Mouse (Mus musculus) MEL (cell line): ENCODE results near the gene Hs3st5. TPM values are rescaled to one million over a fixed set of nuclear protein-coding genes. Genes with fewer than 3 reads are reported as not detected.

Experiments used
- DNase-seq: peaks from one replicate; pipeline ENCODE4 v3.0.0; 2011; ENCODE audit warnings: low read depth, low spot score
- H3K27ac ChIP-seq: 2 replicates; pipeline ENCODE4 v1.5.1; 2012; ENCODE audit warnings: low read depth, mild to moderate bottlenecking, control low read depth, low read length, moderate library complexity; ENCODE audit not compliant: control insufficient read depth
- H3K27me3 ChIP-seq, 2 experiments: fragments of 150-350 bp in 1 of 2; sonication (generic) in 1 of 2; 2 replicates each; pipeline ENCODE4 v1.6.1; 2012; ENCODE audit warnings: low read length in 2 of 2, mild to moderate bottlenecking in 2 of 2, improper control_type of control experiment in 1 of 2, moderate library complexity in 1 of 2; ENCODE audit not compliant: insufficient read depth in 2 of 2, control insufficient read depth in 1 of 2
- H3K36me3 ChIP-seq, 2 experiments: 2 replicates each; pipeline ENCODE4 v1.6.1; 2012 to 2014; ENCODE audit warnings: low read length in 2 of 2, improper control_type of control experiment in 1 of 2, inconsistent platforms in 1 of 2, mild to moderate bottlenecking in 1 of 2; ENCODE audit not compliant: insufficient read depth in 2 of 2, control insufficient read depth in 1 of 2
- H3K4me1 ChIP-seq, 2 experiments: fragments of 150-350 bp in 1 of 2; sonication (generic) in 1 of 2; 2 replicates each; pipeline ENCODE4 v1.6.1; 2012; ENCODE audit warnings: low read length in 2 of 2, improper control_type of control experiment in 1 of 2, mild to moderate bottlenecking in 1 of 2; ENCODE audit not compliant: insufficient read depth in 2 of 2, control insufficient read depth in 1 of 2
- H3K4me3 ChIP-seq, 2 experiments: fragments of 150-350 bp in 1 of 2; sonication (generic) in 1 of 2; 2 replicates each; pipeline ENCODE4 v1.5.1; 2012; ENCODE audit warnings: low read depth in 2 of 2, low read length in 2 of 2, mild to moderate bottlenecking in 2 of 2, moderate library complexity in 2 of 2, control low read depth in 1 of 2, improper control_type of control experiment in 1 of 2; ENCODE audit not compliant: control insufficient read depth in 1 of 2, insufficient read depth in 1 of 2
- H3K79me2 ChIP-seq: 2 replicates; pipeline ENCODE4 v1.6.1; 2012; ENCODE audit warnings: mild to moderate bottlenecking, low read length, moderate library complexity; ENCODE audit not compliant: control insufficient read depth, poor library complexity, insufficient read depth
- H3K9ac ChIP-seq: 2 replicates; pipeline ENCODE4 v1.6.1; 2012; ENCODE audit warnings: low read depth, mild to moderate bottlenecking, control low read depth, low read length, moderate library complexity; ENCODE audit not compliant: control insufficient read depth, poor library complexity, severe bottlenecking
- H3K9me3 ChIP-seq: fragments of 150-350 bp; sonication (generic); replicated peaks from 2 replicates; pipeline ENCODE4 v1.6.1; 2012; ENCODE audit warnings: mild to moderate bottlenecking, low read length, improper control_type of control experiment, moderate library complexity; ENCODE audit not compliant: insufficient read depth
- BHLHE40 ChIP-seq: IDR thresholded peaks from 2 replicates; pipeline ENCODE4 v1.6.1; 2012; ENCODE audit warnings: low read depth, mild to moderate bottlenecking, inconsistent platforms, low read length, improper control_type of control experiment, borderline replicate concordance
- CHD1 ChIP-seq: IDR thresholded peaks from 2 replicates; pipeline ENCODE4 v1.6.1; 2012; ENCODE audit warnings: low read depth, mild to moderate bottlenecking, inconsistent platforms, low read length, improper control_type of control experiment
- ETS1 ChIP-seq: IDR thresholded peaks from 2 replicates; pipeline ENCODE4 v1.6.1; 2012; ENCODE audit warnings: low read depth, mild to moderate bottlenecking, inconsistent platforms, low read length, improper control_type of control experiment, moderate library complexity
- GABPA ChIP-seq: IDR thresholded peaks from 2 replicates; pipeline ENCODE4 v1.6.1; 2012; ENCODE audit warnings: low read depth, mild to moderate bottlenecking, inconsistent platforms, low read length, improper control_type of control experiment, moderate library complexity
- JUND ChIP-seq: IDR thresholded peaks from 2 replicates; pipeline ENCODE4 v1.6.1; 2011; ENCODE audit warnings: low read depth, mild to moderate bottlenecking, improper control_type of control experiment, low read length
- MAFK ChIP-seq: IDR thresholded peaks from 2 replicates; pipeline ENCODE4 v1.6.1; 2011; ENCODE audit warnings: low read depth, mild to moderate bottlenecking, low read length, improper control_type of control experiment, borderline replicate concordance
- MAX ChIP-seq: IDR thresholded peaks from 2 replicates; pipeline ENCODE4 v1.6.1; 2011; ENCODE audit warnings: low read length, improper control_type of control experiment
- MAZ ChIP-seq: IDR thresholded peaks from 2 replicates; pipeline ENCODE4 v1.6.1; 2012; ENCODE audit warnings: low read depth, mild to moderate bottlenecking, inconsistent platforms, low read length, improper control_type of control experiment
- MYB ChIP-seq: IDR thresholded peaks from 2 replicates; pipeline ENCODE4 v1.6.1; 2011; ENCODE audit warnings: mild to moderate bottlenecking, low read depth, low read length, improper control_type of control experiment
- MYC ChIP-seq: IDR thresholded peaks from 2 replicates; pipeline ENCODE4 v1.6.1; 2011; ENCODE audit warnings: low read depth, mild to moderate bottlenecking, low read length, improper control_type of control experiment, moderate library complexity
- NRF1 ChIP-seq: IDR thresholded peaks from 2 replicates; pipeline ENCODE4 v1.6.1; 2014; ENCODE audit warnings: low read depth, mild to moderate bottlenecking, inconsistent platforms, low read length, improper control_type of control experiment, moderate library complexity; ENCODE audit not compliant: poor library complexity, insufficient read depth, severe bottlenecking
- POLR2A ChIP-seq, 2 experiments: IDR thresholded peaks; 2 replicates each; pipeline ENCODE4 v1.6.1; 2011 to 2012; ENCODE audit warnings: low read length in 2 of 2, mild to moderate bottlenecking in 2 of 2, control low read depth in 1 of 2, improper control_type of control experiment in 1 of 2, low read depth in 1 of 2, moderate library complexity in 1 of 2; ENCODE audit not compliant: control insufficient read depth in 1 of 2, insufficient read depth in 1 of 2, poor library complexity in 1 of 2
- POLR2AphosphoS2 ChIP-seq: IDR thresholded peaks from 2 replicates; pipeline ENCODE4 v1.6.1; 2011; ENCODE audit warnings: low read length, improper control_type of control experiment
- POLR2AphosphoS5 ChIP-seq: IDR thresholded peaks from 2 replicates; pipeline ENCODE4 v1.6.1; 2012; ENCODE audit warnings: low read depth, borderline replicate concordance, mild to moderate bottlenecking, inconsistent platforms, low read length, moderate library complexity, mixed read lengths
- RAD21 ChIP-seq: IDR thresholded peaks from 2 replicates; pipeline ENCODE4 v1.6.1; 2011; ENCODE audit warnings: mild to moderate bottlenecking, low read depth, low read length, improper control_type of control experiment
- RCOR1 ChIP-seq: IDR thresholded peaks from 2 replicates; pipeline ENCODE4 v1.6.1; 2012; ENCODE audit warnings: low read depth, mild to moderate bottlenecking, inconsistent platforms, low read length, improper control_type of control experiment
- SMC3 ChIP-seq: IDR thresholded peaks from 2 replicates; pipeline ENCODE4 v1.6.1; 2011; ENCODE audit warnings: low read depth, low read length, improper control_type of control experiment
- TBP ChIP-seq: IDR thresholded peaks from 2 replicates; pipeline ENCODE4 v1.8.0; 2011; ENCODE audit warnings: low read depth, low read length, improper control_type of control experiment
- ZC3H11A ChIP-seq: IDR thresholded peaks from 2 replicates; pipeline ENCODE4 v1.6.1; 2012; ENCODE audit warnings: low read depth, mild to moderate bottlenecking, inconsistent platforms, low read length, improper control_type of control experiment
- ZKSCAN1 ChIP-seq: IDR thresholded peaks from 2 replicates; pipeline ENCODE4 v1.6.1; 2012; ENCODE audit warnings: low read depth, mild to moderate bottlenecking, inconsistent platforms, low read length, improper control_type of control experiment, moderate library complexity
- ZMIZ1 ChIP-seq: IDR thresholded peaks from 2 replicates; pipeline ENCODE4 v1.6.1; 2012; ENCODE audit warnings: low read depth, mild to moderate bottlenecking, inconsistent platforms, low read length, improper control_type of control experiment, moderate library complexity
- ZNF384 ChIP-seq: IDR thresholded peaks from 2 replicates; pipeline ENCODE4 v1.6.1; 2012; ENCODE audit warnings: low read depth, mild to moderate bottlenecking, inconsistent platforms, low read length, improper control_type of control experiment
- polyA plus RNA-seq, 2 experiments: library from polyadenylated mRNA; stranded (reverse) in 1 of 2; unstranded in 1 of 2; fragments of >175 nt in 1 of 2; fragments of >200 nt in 1 of 2; gene quantifications; 2 replicates each; pipeline versions ENCODE4 v1.2.1 to v1.2.4; 2012; ENCODE audit warnings: low replicate concordance in 2 of 2, low read depth in 1 of 2; ENCODE audit not compliant: insufficient read length in 2 of 2, insufficient read depth in 1 of 2, missing spikeins in 1 of 2
- total RNA-seq: library from RNA; depleted of rRNA; stranded (reverse); fragments of 300-350 nt; gene quantifications from 2 replicates; pipeline ENCODE4 v1.2.3, GENCODE M21; 2012

Hs3st5 gene
- total and polyA plus RNA-seq, 3 experiments, result not detected

DNA sequence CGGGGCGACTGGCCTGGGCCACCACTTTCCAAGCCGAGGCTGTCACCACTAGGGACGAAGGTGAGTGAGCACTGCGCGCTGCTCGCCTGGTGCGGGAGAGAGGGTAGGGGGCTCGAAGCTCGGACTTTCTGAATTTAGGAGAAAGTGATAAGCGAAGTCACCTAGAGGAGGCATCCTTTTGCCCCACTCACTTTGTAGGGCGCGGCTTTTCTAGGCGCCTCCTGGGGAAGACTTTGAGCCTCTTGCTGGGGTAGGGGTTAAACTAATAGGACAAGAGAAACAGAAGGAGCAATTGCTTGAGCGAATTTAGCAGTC, 899 bp downstream of the Hs3st5 start:
- Histone ChIP-seq H3K9me3 (no peaks in the 10 kb centered on the region), H3K4me1 (no peaks in the 10 kb centered on the region), H3K27ac (no peak overlapping the region), H3K36me3 (no peaks in the 10 kb centered on the region), H3K79me2 (no peaks in the 10 kb centered on the region), H3K9ac (no peak overlapping the region), H3K4me3 (no peak overlapping the region), H3K27me3 (no peaks in the 10 kb centered on the region)
- TF ChIP-seq MAFK, result no peak
- TF ChIP-seq ZKSCAN1, result no peak
- TF ChIP-seq MYB, result no peak
- no peak for TF ChIP-seq ZMIZ1
- TF ChIP-seq MAZ, result no peak
- no peak for TF ChIP-seq POLR2A (IDR thresholded peaks at IDR 0.05; ENCODE audit: control insufficient read depth in 1 of 2, insufficient read depth in 1 of 2, low read depth in 1 of 2, low read length in 2 of 2, poor library complexity in 1 of 2)
- no peak for TF ChIP-seq TBP
- no peak for TF ChIP-seq RCOR1
- no peak for DNase-seq

DNA sequence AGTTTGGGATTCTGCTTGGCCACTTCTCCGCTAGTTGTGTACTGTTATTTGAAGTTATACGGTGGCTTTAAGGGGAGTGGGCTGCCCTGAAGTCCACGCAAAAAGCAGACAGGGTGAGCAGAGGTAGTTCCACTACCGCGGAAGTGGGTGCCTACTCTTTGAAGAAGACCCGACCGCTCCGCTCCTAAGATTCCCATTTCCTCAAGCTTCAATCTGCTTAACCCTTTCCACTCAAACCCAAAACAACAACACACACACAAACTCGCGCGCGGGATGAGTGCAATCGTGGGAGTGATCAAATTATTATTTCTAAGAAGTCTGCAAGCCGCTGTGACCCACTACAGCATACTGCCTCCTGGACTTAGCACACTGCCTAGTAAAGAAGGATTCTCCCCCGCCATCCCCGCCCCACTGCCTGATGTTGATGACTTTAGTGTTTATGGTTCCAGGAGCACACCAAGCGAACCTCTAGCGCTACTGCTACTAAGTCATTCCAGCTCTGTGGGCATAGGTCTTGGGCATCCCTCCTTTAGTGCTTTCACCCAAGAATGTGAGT, 1.5 kb downstream of the Hs3st5 start:
- Histone ChIP-seq H3K27me3 (no peaks in the 10 kb centered on the region), H3K4me3 (no peak overlapping the region), H3K4me1 (no peaks in the 10 kb centered on the region), H3K9me3 (no peaks in the 10 kb centered on the region), H3K27ac (no peak overlapping the region), H3K36me3 (no peaks in the 10 kb centered on the region), H3K9ac (no peak overlapping the region), H3K79me2 (no peaks in the 10 kb centered on the region)
- TF ChIP-seq ETS1, result no peak
- TF ChIP-seq ZKSCAN1, result no peak
- TF ChIP-seq CHD1, result no peak
- TF ChIP-seq ZC3H11A, result no peak
- TF ChIP-seq RAD21, result no peak
- no peak for TF ChIP-seq TBP
- TF ChIP-seq GABPA, result no peak
- no peak for TF ChIP-seq POLR2A (IDR thresholded peaks at IDR 0.05; ENCODE audit: control insufficient read depth in 1 of 2, insufficient read depth in 1 of 2, low read depth in 1 of 2, low read length in 2 of 2, poor library complexity in 1 of 2)
- no peak for TF ChIP-seq POLR2AphosphoS5
- no peak for TF ChIP-seq MAFK
- no peak for TF ChIP-seq NRF1
- TF ChIP-seq POLR2AphosphoS2, result no peak
- no peak for TF ChIP-seq ZNF384
- TF ChIP-seq MAX, result no peak
- TF ChIP-seq BHLHE40, result no peak
- no peak for TF ChIP-seq MYC
- no peak for TF ChIP-seq JUND
- no peak for TF ChIP-seq SMC3
- DNase-seq, result no peak
